Mouse (Mus musculus) liver, adult 10 weeks (tissue): Measurements from ENCODE around the gene Vmn1r50. TPM values are rescaled to one million over a fixed set of nuclear protein-coding genes. Genes with fewer than 3 reads are reported as not detected.

ENCODE experiments used
- polyA plus RNA-seq: library from polyadenylated mRNA; stranded (reverse); fragments of 350-450 nt; fragmentation: Illumina TruSeq; extraction: RNeasy Lipid Tissue Mini Kit (QIAGEN cat#74804); gene quantifications from one replicate; pipeline ENCODE4 v1.2.3, GENCODE M21; 2014; ENCODE audit warnings: low read depth, low replicate concordance

The Vmn1r50 gene
- not detected for polyA plus RNA-seq

DNA sequence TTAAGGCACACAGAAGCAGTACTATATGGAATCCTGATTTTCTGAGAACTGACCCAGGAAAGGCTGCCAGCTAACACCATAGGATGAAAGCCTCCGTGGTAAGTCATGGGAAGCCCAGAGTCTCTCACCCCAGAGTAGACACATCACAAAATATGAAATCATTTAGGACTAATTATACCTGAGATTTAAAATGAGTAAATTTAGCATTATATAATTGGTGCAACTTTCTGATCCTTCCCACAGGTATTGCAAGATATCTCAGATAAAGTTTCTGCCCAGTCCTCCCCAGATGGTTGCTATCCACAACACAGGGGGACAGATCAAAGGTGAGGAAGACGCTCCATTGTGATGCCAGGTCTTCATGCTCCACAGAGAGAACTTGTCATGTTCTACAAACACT, at the start of gene Vmn1r50:
Vmn1r50 (plus strand) TSS at position 301 of the 400 bp plus-strand sequence.

GRCm38 (mm10) chr6:90078406-90078805, 22.8 kb upstream of the Vmn1r50 start, which contains the start of gene Vmn1r49:
Vmn1r49 (minus strand) TSS chr6:90078506.

DNA sequence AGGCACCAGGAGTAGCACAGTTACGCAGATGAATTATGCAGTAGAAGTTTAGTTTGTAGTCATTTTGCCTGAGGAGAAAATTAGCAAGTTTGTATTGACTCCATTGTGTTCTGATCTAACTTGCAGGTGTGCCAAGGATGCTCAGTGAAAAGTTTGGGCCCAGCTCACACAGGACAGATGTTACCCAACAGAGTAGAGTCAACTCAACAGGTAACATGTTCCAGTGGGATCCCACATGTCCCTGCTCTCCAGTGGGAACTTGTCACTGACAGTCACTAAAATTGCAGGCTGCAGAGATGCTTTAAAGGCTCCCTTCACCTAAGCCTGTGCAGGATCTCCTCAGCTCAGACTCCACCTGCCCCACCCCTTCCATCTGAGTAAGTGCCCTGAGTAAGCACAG, 21.1 kb downstream of the Vmn1r50 start, which contains the start of gene Vmn1r51:
Vmn1r51 (plus strand) TSS at position 301 of the 400 bp plus-strand sequence.

Other genes with a start within 250 kb of the Vmn1r50 start
- gene Vmn1r42, start 225.0 kb upstream of the Vmn1r50 start, polyA plus RNA-seq = not detected
- not detected for gene Vmn1r43, start 225.0 kb upstream of the Vmn1r50 start, polyA plus RNA-seq
- not detected for gene Vmn1r44, start 217.8 kb upstream of the Vmn1r50 start, polyA plus RNA-seq
- not detected for gene Vmn1r45, start 160.8 kb upstream of the Vmn1r50 start, polyA plus RNA-seq
- not detected for gene Vmn1r46, start 132.1 kb upstream of the Vmn1r50 start, polyA plus RNA-seq
- not detected for gene Vmn1r47, start 85.3 kb upstream of the Vmn1r50 start, polyA plus RNA-seq
- not detected for gene Vmn1r48, start 64.6 kb upstream of the Vmn1r50 start, polyA plus RNA-seq
- not detected for gene Vmn1r49, start 22.9 kb upstream of the Vmn1r50 start, polyA plus RNA-seq
- gene Vmn1r51, start 21.2 kb downstream of the Vmn1r50 start, polyA plus RNA-seq = not detected
- gene Vmn1r52, start 73.4 kb downstream of the Vmn1r50 start, polyA plus RNA-seq = not detected
- gene V1ra8, start 101.4 kb downstream of the Vmn1r50 start, polyA plus RNA-seq = not detected
- not detected for gene Vmn1r53, start 123.0 kb downstream of the Vmn1r50 start, polyA plus RNA-seq
- not detected for gene Vmn1r54, start 144.9 kb downstream of the Vmn1r50 start, polyA plus RNA-seq
- gene BC048671, start 199.8 kb downstream of the Vmn1r50 start, polyA plus RNA-seq = not detected
- 1.4 TPM for gene Chst13, start 223.8 kb downstream of the Vmn1r50 start, polyA plus RNA-seq
- gene Uroc1, start 231.9 kb downstream of the Vmn1r50 start, polyA plus RNA-seq = 113 TPM